Comparison of ENCODE assay signal across 16 mouse cellular contexts in the genomic region with DNA sequence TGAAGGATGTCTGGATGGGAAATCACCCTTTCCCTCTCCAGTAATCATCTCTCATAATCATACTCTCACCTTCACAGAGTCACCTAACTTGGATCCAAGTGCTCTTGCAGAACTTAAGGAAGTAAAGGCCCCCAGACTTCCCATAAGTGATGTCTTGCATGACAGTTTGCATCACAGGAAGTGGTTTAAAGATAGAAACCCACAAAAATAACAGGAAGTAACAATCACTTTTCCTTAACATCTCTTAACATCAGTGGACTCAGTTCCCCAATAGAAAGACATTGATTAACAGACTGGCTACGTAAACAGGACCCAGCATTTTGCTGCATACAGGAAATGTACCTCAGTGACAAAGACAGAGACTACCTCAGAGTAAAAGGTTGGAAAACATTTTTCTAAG. TPM values are rescaled to one million over a fixed set of nuclear protein-coding genes. Genes with fewer than 3 reads are reported as not detected.
DNase-seq lines count a peak whose midpoint lies in the region; ATAC-seq lines count a peak whose summit lies in the region.
"Had no signal": no experiment of that assay in that cellular context is flagged by ENCODE, and none has a peak within 500 bp of the region (broad histone marks: within the 10 kb centered on the region; RNA-seq: fewer than 3 reads in every experiment).

No protein-coding gene starts in this region.

- no peak overlapping the region for H3K4me3 ChIP-seq in limb, embryonic 12.5 days (replicated peaks)
- H3K4me3 ChIP-seq: hindbrain, embryonic 10.5 days; midbrain, embryonic 10.5 days; neural tube, embryonic 13.5 days had no signal

- no peaks in the 10 kb centered on the region for H3K9me3 ChIP-seq in limb, embryonic 12.5 days
- H3K9me3 ChIP-seq: hindbrain, embryonic 10.5 days; midbrain, embryonic 10.5 days; neural tube, embryonic 13.5 days had no signal

- H3K4me2 ChIP-seq in limb, embryonic 12.5 days: no peak overlapping the region
- H3K4me2 ChIP-seq: neural tube, embryonic 13.5 days had no signal

- no peak for ATAC-seq in limb, embryonic 12.5 days (ENCODE audit: insufficient number of reproducible peaks, insufficient read depth, low FRiP score, low TSS enrichment, low read depth)

- peak overlapping the region; percentile 72; the same call in 1 of the 2 replicates for H3K27ac ChIP-seq in limb, embryonic 12.5 days
- H3K27ac ChIP-seq: hindbrain, embryonic 10.5 days; liver, embryonic 14.5 days; midbrain, embryonic 10.5 days; neural tube, embryonic 13.5 days; stomach, postnatal 0 days had no signal

- WGBS in limb, embryonic 12.5 days: 75% methylated on average over 1 of the region's 1 CpGs

- no peak overlapping the region for H3K9ac ChIP-seq in limb, embryonic 12.5 days (replicated peaks)
- H3K9ac ChIP-seq: liver, embryonic 14.5 days; neural tube, embryonic 13.5 days had no signal

- intact Hi-C loops in heart, postnatal 10 days (cut with DNase I): no loop called here

- H3K27me3 ChIP-seq in limb, embryonic 12.5 days: no peaks in the 10 kb centered on the region
- H3K27me3 ChIP-seq: neural tube, embryonic 13.5 days had no signal

- peak; percentile 28 for DNase-seq in heart, adult 8-10 months (ENCODE audit: low spot score)
- DNase-seq in heart, postnatal 10 days: no peak
- DNase-seq in thymus, postnatal 0 days (ENCODE audit: low spot score): peak; percentile 59
- no peak for DNase-seq in thymus, postnatal 36 days
- DNase-seq in cerebellum, postnatal 10 days: no peak
- DNase-seq in cerebellum, adult 9-11 months: no peak
- DNase-seq in urinary bladder, postnatal 4 days (ENCODE audit: low spot score in 2 of 2): no peak
- DNase-seq: cerebellum, adult 8-10 months; layer of hippocampus, postnatal 36 days; right cerebral cortex, adult 18-20 months had no signal

- H3K4me1 ChIP-seq in limb, embryonic 12.5 days (replicated peaks): peaks cover 11% of the 10 kb centered on the region
- H3K4me1 ChIP-seq: hindbrain, embryonic 10.5 days; midbrain, embryonic 10.5 days; neural tube, embryonic 13.5 days had no signal

- peaks cover 26% of the 10 kb centered on the region for H3K36me3 ChIP-seq in limb, embryonic 12.5 days

RNA-seq across cellular contexts. Expression of a gene that starts 22.9 kb away (rescaled TPM):
- 1 to 10 TPM in 1 of 4 experiments, under 1 TPM in 3; 0.71 to 1.3 (median 0.93) TPM for total RNA-seq in heart, adult 8-10 months (2022)
- total RNA-seq in heart, postnatal 10 days (2021): 1 to 10 TPM; 2.2 to 2.3 TPM
- 12.5 and 15.8 TPM in 2 replicates for polyA plus RNA-seq in thymus, postnatal 0 days (2015; fragmentation: Nextera tagmentation; extraction: Ambion mirVana)
- polyA plus RNA-seq in limb, embryonic 12.5 days (2016; fragmentation: Nextera tagmentation; extraction: Ambion mirVana): 11.9 and 13.7 TPM in 2 replicates

Comparison
In these comparisons a context has a peak if more than half of its experiments do, and no peak if none do; other contexts are left out.
1. DNase-seq: peak in heart, adult 8-10 months (single experiment) and thymus, postnatal 0 days (single experiment); none in heart, postnatal 10 days (0 of 2), thymus, postnatal 36 days (0 of 2), cerebellum, postnatal 10 days (0 of 2), cerebellum, adult 9-11 months (single experiment) and urinary bladder, postnatal 4 days (0 of 2).